Mouse (Mus musculus): ENCODE measurements at regions not wholly inside any gene's neighbourhood (a gene's known extent, or its start where the extent isn't known, plus 50 kb on each side); places are given as distances from the start of the nearest gene placed in this dataset.

DNA sequence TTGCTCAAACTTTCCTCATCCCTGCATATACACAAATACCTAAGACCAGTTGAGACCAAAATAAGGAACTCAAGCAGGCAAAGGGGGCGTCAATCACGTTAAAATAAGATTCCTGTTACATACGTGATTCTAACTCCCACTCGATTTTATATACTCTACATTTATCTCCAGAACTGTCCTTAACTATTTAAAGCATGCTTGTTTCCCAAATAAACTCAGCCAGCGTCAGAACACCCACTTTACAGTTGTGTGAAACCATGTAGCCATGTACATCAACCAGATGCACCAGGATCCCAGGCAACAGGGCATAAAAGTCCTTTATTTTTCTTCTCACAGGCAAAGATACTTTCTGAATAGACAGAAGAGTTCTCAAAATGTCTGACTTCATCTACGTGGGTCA, 61.5 kb downstream of the Ccna1 start:
- no peak for DNase-seq

DNA sequence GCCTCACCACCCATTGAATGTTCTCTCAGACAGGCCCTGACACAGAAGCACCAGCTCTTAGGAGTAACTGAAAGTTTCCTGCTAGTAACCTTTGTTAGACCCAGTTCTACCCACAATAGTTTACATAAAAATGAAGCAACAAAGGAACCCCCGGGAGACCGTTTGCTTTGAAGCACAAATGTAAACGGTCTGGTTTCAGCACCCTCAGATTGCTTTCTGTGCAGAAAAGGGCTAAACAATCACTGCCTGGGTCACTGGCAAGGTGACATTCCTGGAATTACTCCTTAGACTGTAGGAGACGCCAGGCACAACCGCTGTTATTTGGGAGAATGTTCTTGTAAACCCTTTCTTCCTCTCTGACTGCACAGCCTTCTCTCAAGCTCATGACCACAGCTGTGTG, 65.2 kb downstream of the Ccna1 start:
- no peak for DNase-seq

DNA sequence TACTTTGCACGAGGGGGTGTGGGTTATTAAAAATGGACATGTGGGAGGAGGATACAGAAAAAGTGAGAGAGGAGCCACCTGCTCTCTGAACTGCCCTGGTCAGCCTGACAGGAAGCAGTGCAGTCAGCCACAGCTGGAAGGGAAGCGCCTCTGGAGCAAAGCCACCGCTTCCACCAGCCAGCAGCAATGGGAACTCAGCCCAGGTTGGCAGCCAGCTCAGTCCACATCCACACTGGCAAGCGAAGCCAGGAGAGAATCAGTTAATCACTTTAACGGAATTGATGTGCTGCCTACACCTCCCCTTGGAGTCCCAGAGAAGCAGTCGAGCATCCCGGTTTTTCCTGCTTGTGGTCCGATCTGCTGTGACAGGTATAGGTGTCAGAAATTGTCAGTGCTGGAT, 65.9 kb downstream of the Ccna1 start:
- peak in 1 of 2 experiments; percentile 3 for DNase-seq

DNA sequence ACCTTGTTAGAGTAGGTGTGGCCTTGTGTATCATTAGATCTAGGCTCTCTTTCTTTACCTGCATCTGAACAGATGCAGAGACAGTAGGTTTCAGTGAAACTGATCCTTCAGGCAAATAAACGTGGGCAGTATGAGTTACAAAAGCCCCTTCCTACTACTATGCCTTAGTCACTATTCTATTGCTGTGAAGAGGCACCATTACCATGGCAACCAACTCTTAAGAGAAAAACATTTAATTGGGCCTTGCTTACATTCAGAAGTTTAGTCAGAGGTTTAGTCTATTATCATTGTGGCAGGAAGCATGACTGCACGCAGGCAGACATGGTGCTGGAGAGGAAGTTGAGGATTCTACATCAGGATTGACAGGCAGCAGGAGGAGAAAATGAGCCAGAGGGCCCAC, 65.8 kb upstream of the Sertm1 start:
- DNase-seq: no peak

DNA sequence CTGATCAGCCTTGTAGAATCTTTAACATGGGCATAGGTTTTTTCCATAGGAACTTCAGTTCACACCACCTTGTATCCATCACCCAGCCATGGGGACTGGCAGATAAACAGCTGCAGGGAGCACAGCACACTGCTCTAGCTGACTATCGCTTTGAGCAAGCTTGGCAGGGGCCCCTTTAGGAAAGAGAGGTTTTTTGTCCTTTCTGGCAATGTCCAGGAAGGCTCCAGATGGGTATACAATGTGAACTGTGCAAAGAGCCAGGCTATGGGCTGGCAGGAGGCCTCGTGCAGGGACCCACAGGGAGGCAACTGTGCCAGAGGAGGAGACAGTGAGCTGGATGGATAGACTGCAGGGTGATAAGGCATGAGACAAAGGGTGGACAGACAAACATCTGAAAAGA, 64.6 kb upstream of the Sertm1 start:
- DNase-seq: no peak

DNA sequence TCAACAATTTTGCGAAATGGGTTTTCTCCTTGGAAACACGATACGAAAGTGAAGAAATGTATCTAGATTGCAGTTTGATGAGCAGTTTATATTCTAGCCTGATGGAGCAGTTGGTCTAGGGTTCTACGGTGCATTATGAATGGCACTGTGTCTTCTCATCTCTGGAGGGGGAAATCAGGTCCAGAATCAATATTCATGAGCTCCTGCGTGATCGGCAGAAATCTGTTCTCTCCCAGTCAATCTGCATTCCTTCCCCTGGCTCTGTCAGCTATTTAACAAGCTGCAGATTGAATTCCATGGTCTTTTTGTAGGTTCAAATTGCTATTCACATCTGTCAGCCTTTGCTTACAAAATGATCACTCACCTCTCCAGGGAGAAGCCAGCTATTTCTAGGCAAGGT, 49.8 kb upstream of the Sertm1 start:
- DNase-seq: no peak
